Mouse (Mus musculus) cerebellum, adult 18-20 months (tissue): ENCODE measurements at regions not wholly inside any gene's neighbourhood (a gene's known extent, or its start where the extent isn't known, plus 50 kb on each side); places are given as distances from the start of the nearest gene placed in this dataset.

Source experiments
- DNase-seq, 2 experiments: peaks; one replicate each; pipeline ENCODE4 v3.0.0; 2021

- no peak for DNase-seq
Observed at GRCm38 (mm10) chr4:153227680-153228420, 254.8 kb downstream of the Ajap1 start.

- DNase-seq, result no peak
Observed at GRCm38 (mm10) chr4:153224618-153225177, 257.9 kb downstream of the Ajap1 start.

GRCm38 (mm10) chr4:153223019-153223418 lies 259.6 kb downstream of the Ajap1 start:
- no peak for DNase-seq

- no peak for DNase-seq
Observed at GRCm38 (mm10) chr4:153220485-153220884, 262.1 kb downstream of the Ajap1 start.

- no peak for DNase-seq
Observed at GRCm38 (mm10) chr4:153220074-153220473, 262.5 kb downstream of the Ajap1 start.

- DNase-seq, result no peak
Observed at GRCm38 (mm10) chr4:153217541-153217980, 265.1 kb downstream of the Ajap1 start.

- no peak for DNase-seq
Observed at GRCm38 (mm10) chr4:153212095-153212494, 270.5 kb downstream of the Ajap1 start.

- DNase-seq, result no peak
Observed at GRCm38 (mm10) chr4:153208822-153209221, 273.8 kb downstream of the Ajap1 start.

- DNase-seq, result no peak
Observed at GRCm38 (mm10) chr4:153208215-153208614, 274.4 kb downstream of the Ajap1 start.

- DNase-seq, result no peak
Observed at GRCm38 (mm10) chr4:153207578-153208102, 275.0 kb downstream of the Ajap1 start.

- DNase-seq, result no peak
Observed at GRCm38 (mm10) chr4:153206789-153207457, 275.7 kb downstream of the Ajap1 start.

GRCm38 (mm10) chr4:153204764-153205163 lies 277.8 kb downstream of the Ajap1 start:
- DNase-seq, result no peak

GRCm38 (mm10) chr4:153200799-153201770 lies 281.5 kb downstream of the Ajap1 start:
- DNase-seq, result no peak

- DNase-seq, result no peak
Observed at GRCm38 (mm10) chr4:153189485-153189884, 293.1 kb downstream of the Ajap1 start.

GRCm38 (mm10) chr4:153188504-153189031 lies 294.0 kb downstream of the Ajap1 start:
- DNase-seq, result no peak

- no peak for DNase-seq
Observed at GRCm38 (mm10) chr4:153187959-153188503, 294.6 kb downstream of the Ajap1 start.

- peak; percentile 20 to 24 for DNase-seq
Observed at GRCm38 (mm10) chr4:153177496-153177895, 305.1 kb downstream of the Ajap1 start.

GRCm38 (mm10) chr4:153175660-153176059 lies 307.0 kb downstream of the Ajap1 start:
- peak; percentile 35 to 38 for DNase-seq

GRCm38 (mm10) chr4:153175077-153175476 lies 307.5 kb downstream of the Ajap1 start:
- no peak for DNase-seq

- no peak for DNase-seq
Observed at GRCm38 (mm10) chr4:153169991-153170390, 312.6 kb downstream of the Ajap1 start.

GRCm38 (mm10) chr4:153164810-153165209 lies 317.8 kb downstream of the Ajap1 start:
- DNase-seq, result no peak

GRCm38 (mm10) chr4:153160115-153160514 lies 322.5 kb downstream of the Ajap1 start:
- DNase-seq, result no peak
